ENCODE assay signal across 25 mouse cellular contexts in genomic region chr2:12439543-12439942, GRCm38 (mm10). TPM values are rescaled to one million over a fixed set of nuclear protein-coding genes. Genes with fewer than 3 reads are reported as not detected.
DNase-seq lines count a peak whose midpoint lies in the region; ATAC-seq lines count a peak whose summit lies in the region.
"Had no signal": no experiment of that assay in that cellular context is flagged by ENCODE, and none has a peak within 500 bp of the region (broad histone marks: within the 10 kb centered on the region; RNA-seq: fewer than 3 reads in every experiment).

No protein-coding gene starts in this region.

- H3K9me3 ChIP-seq in heart, embryonic 16.5 days (replicated peaks; ENCODE audit: control insufficient read depth, low read length): no peaks in the 10 kb centered on the region
- H3K9me3 ChIP-seq: forebrain, embryonic 13.5 days; hindbrain, embryonic 13.5 days; intestine, embryonic 15.5 days; limb, embryonic 12.5 days; megakaryocyte, embryonic 14.5 days; midbrain, embryonic 13.5 days had no signal

- no peak overlapping the region for H3K4me3 ChIP-seq in heart, embryonic 16.5 days (ENCODE audit: low read length)
- H3K4me3 ChIP-seq: forebrain, embryonic 13.5 days; hindbrain, embryonic 13.5 days; intestine, embryonic 15.5 days; limb, embryonic 12.5 days; megakaryocyte, embryonic 14.5 days; midbrain, embryonic 13.5 days had no signal

- ATAC-seq in heart, embryonic 16.5 days (replicated peaks; ENCODE audit: extremely low read depth, insufficient read depth, low FRiP score): peak; percentile 49; the same call in 1 of the 2 replicates
- peak; percentile 81 for ATAC-seq in inflammation-experienced regulatory T-cells, adult 6 months
- ATAC-seq: forebrain, embryonic 13.5 days; intestine, embryonic 15.5 days; liver, postnatal 0 days; midbrain, embryonic 13.5 days had no signal

- 45% methylated on average over 2 of the region's 2 CpGs for WGBS in heart, embryonic 16.5 days

- DNase-seq in heart, postnatal 10 days: no peak
- peak; percentile 37 for DNase-seq in T-cell, adult 2 months (ENCODE audit: low spot score)
- DNase-seq in right cerebral cortex, postnatal 25 days: no peak
- no peak for DNase-seq in testis, postnatal 14 days (ENCODE audit: low spot score)
- DNase-seq in kidney, postnatal 25 days: no peak
- DNase-seq: adrenal gland, postnatal 14 days; cerebellum, adult 8-10 months; cerebellum, postnatal 36 days; heart, postnatal 14 days; kidney, postnatal 36 days; layer of hippocampus, postnatal 36 days; liver, postnatal 0 days; lung, postnatal 14 days; retina, postnatal 1 day; right cerebral cortex, postnatal 4 days had no signal

- H3K9ac ChIP-seq in heart, embryonic 16.5 days (ENCODE audit: low read length): no peak overlapping the region
- H3K9ac ChIP-seq: forebrain, embryonic 13.5 days; hindbrain, embryonic 13.5 days; intestine, embryonic 15.5 days; limb, embryonic 12.5 days; liver, postnatal 0 days; midbrain, embryonic 13.5 days had no signal

- H3K4me1 ChIP-seq in heart, embryonic 16.5 days (ENCODE audit: control insufficient read depth, insufficient read depth, low read length): no peaks in the 10 kb centered on the region
- H3K4me1 ChIP-seq: forebrain, embryonic 13.5 days; hindbrain, embryonic 13.5 days; intestine, embryonic 15.5 days; limb, embryonic 12.5 days; midbrain, embryonic 13.5 days had no signal

- H3K27me3 ChIP-seq in heart, embryonic 16.5 days (ENCODE audit: control insufficient read depth, insufficient read depth, low read length): no peaks in the 10 kb centered on the region
- H3K27me3 ChIP-seq: forebrain, embryonic 13.5 days; hindbrain, embryonic 13.5 days; intestine, embryonic 15.5 days; limb, embryonic 12.5 days; megakaryocyte, embryonic 14.5 days; midbrain, embryonic 13.5 days had no signal

- H3K36me3 ChIP-seq in heart, embryonic 16.5 days (ENCODE audit: control insufficient read depth, insufficient read depth): no peaks in the 10 kb centered on the region
- H3K36me3 ChIP-seq: hindbrain, embryonic 13.5 days; intestine, embryonic 15.5 days; limb, embryonic 12.5 days; midbrain, embryonic 13.5 days had no signal

- no peak overlapping the region for H3K4me2 ChIP-seq in heart, embryonic 16.5 days (ENCODE audit: low read depth, low read length)
- H3K4me2 ChIP-seq: forebrain, embryonic 13.5 days; heart, embryonic 11.5 days; hindbrain, embryonic 13.5 days; intestine, embryonic 15.5 days; limb, embryonic 12.5 days; liver, embryonic 11.5 days; midbrain, embryonic 13.5 days had no signal

- intact Hi-C loops in heart, postnatal 10 days (cut with DNase I): loop anchor here (5.0 kb wide), 1 partner anchor 828 kb away; no protein-coding TSS in a partner anchor

- no peak overlapping the region for H3K27ac ChIP-seq in heart, embryonic 16.5 days (ENCODE audit: low read length)
- H3K27ac ChIP-seq: forebrain, embryonic 13.5 days; hindbrain, embryonic 13.5 days; intestine, embryonic 15.5 days; limb, embryonic 12.5 days; midbrain, embryonic 13.5 days had no signal

RNA-seq across cellular contexts. Expression of gene Mindy3, which starts 20.3 kb away (rescaled TPM):
- 22.7 and 26.4 TPM in 2 replicates for polyA plus RNA-seq in heart, embryonic 16.5 days (2015; fragmentation: Nextera tagmentation; extraction: Ambion mirVana)
- 10 to 100 TPM; 27.7 to 30.4 TPM for total RNA-seq in heart, postnatal 10 days (2021)
- polyA plus RNA-seq in inflammation-experienced regulatory T-cells, adult 6 months (2017; shearing (Covaris generic)): 10 to 100 TPM; 32.9 to 66.5 (median 46.4) TPM
